Mouse (Mus musculus): ENCODE results near the gene Rnf213. TPM values are rescaled to one million over a fixed set of nuclear protein-coding genes. Genes with fewer than 3 reads are reported as not detected.
A peak's percentile ranks its signal among the peaks of the same experiment; 100 is the strongest.

Rnf213 gene
- polyA plus RNA-seq (2011; ENCODE audit: insufficient read depth, insufficient read length, low replicate concordance, missing spikeins), result 18.8 and 27.7 TPM in 2 replicates

- Histone ChIP-seq H3K27ac (ENCODE audit: control insufficient read depth, insufficient read depth, low read depth, low read length, poor library complexity) (peak within 1 kb of the TSS; percentile 94), H3K4me1 (ENCODE audit: control insufficient read depth, insufficient read depth, low read length) (peaks cover 4% of the 10 kb centered on the region), H3K4me3 (replicated peaks; ENCODE audit: control insufficient read depth, low read depth, low read length) (peak within 1 kb of the TSS; percentile 88)
- TF ChIP-seq POLR2A (IDR thresholded peaks at IDR 0.05; ENCODE audit: borderline replicate concordance, control insufficient read depth, low read depth, low read length) (peak; percentile 41), CTCF (IDR thresholded peaks at IDR 0.05; ENCODE audit: control insufficient read depth, insufficient read depth, low read length) (no peak)
- under 1% methylated on average over 19 of the region's 19 CpGs for WGBS
Observed at GRCm38 (mm10) chr11:119392800-119393482, at the start of gene Rnf213. Gene Rnf213, plus strand, starts transcription at chr11:119393100.

- 72% methylated on average over 8 of the region's 8 CpGs for WGBS
- H3K4me3 ChIP-seq (replicated peaks; ENCODE audit: control insufficient read depth, low read depth, low read length), result no peak overlapping the region
- no peak overlapping the region for H3K27ac ChIP-seq (ENCODE audit: control insufficient read depth, insufficient read depth, low read depth, low read length, poor library complexity)
- TF ChIP-seq POLR2A (IDR thresholded peaks at IDR 0.05; ENCODE audit: borderline replicate concordance, control insufficient read depth, low read depth, low read length), result no peak
- no peak for TF ChIP-seq CTCF (IDR thresholded peaks at IDR 0.05; ENCODE audit: control insufficient read depth, insufficient read depth, low read length)
- no peaks in the 10 kb centered on the region for H3K4me1 ChIP-seq (ENCODE audit: control insufficient read depth, insufficient read depth, low read length)
Observed at GRCm38 (mm10) chr11:119344178-119344577, 48.7 kb upstream of the Rnf213 start.

GRCm38 (mm10) chr11:119344865-119345264 lies 48.0 kb upstream of the Rnf213 start:
- Histone ChIP-seq H3K27ac (ENCODE audit: control insufficient read depth, insufficient read depth, low read depth, low read length, poor library complexity) (no peak overlapping the region), H3K4me3 (replicated peaks; ENCODE audit: control insufficient read depth, low read depth, low read length) (no peak overlapping the region), H3K4me1 (ENCODE audit: control insufficient read depth, insufficient read depth, low read length) (no peaks in the 10 kb centered on the region)
- WGBS, result 12% methylated on average over 6 of the region's 6 CpGs
- TF ChIP-seq CTCF (IDR thresholded peaks at IDR 0.05; ENCODE audit: control insufficient read depth, insufficient read depth, low read length) (no peak), POLR2A (IDR thresholded peaks at IDR 0.05; ENCODE audit: borderline replicate concordance, control insufficient read depth, low read depth, low read length) (no peak)

- TF ChIP-seq POLR2A (IDR thresholded peaks at IDR 0.05; ENCODE audit: borderline replicate concordance, control insufficient read depth, low read depth, low read length), result no peak
- no peak for TF ChIP-seq CTCF (IDR thresholded peaks at IDR 0.05; ENCODE audit: control insufficient read depth, insufficient read depth, low read length)
- WGBS, result 30% methylated on average over 4 of the region's 4 CpGs
- Histone ChIP-seq H3K4me3 (replicated peaks; ENCODE audit: control insufficient read depth, low read depth, low read length) (no peak overlapping the region), H3K27ac (ENCODE audit: control insufficient read depth, insufficient read depth, low read depth, low read length, poor library complexity) (no peak overlapping the region), H3K4me1 (ENCODE audit: control insufficient read depth, insufficient read depth, low read length) (peaks cover 2% of the 10 kb centered on the region; the same call in 1 of the 2 replicates)
Observed at GRCm38 (mm10) chr11:119347125-119347524, 45.8 kb upstream of the Rnf213 start.

GRCm38 (mm10) chr11:119352113-119352512 lies 40.8 kb upstream of the Rnf213 start:
- WGBS, result 6% methylated on average over 7 of the region's 7 CpGs
- H3K4me1 ChIP-seq (ENCODE audit: control insufficient read depth, insufficient read depth, low read length), result peaks cover 16% of the 10 kb centered on the region
- H3K4me3 ChIP-seq (replicated peaks; ENCODE audit: control insufficient read depth, low read depth, low read length), result no peak overlapping the region
- TF ChIP-seq POLR2A (IDR thresholded peaks at IDR 0.05; ENCODE audit: borderline replicate concordance, control insufficient read depth, low read depth, low read length) (no peak), CTCF (IDR thresholded peaks at IDR 0.05; ENCODE audit: control insufficient read depth, insufficient read depth, low read length) (no peak)
- H3K27ac ChIP-seq (ENCODE audit: control insufficient read depth, insufficient read depth, low read depth, low read length, poor library complexity), result no peak overlapping the region

GRCm38 (mm10) chr11:119353946-119354345 lies 39.0 kb upstream of the Rnf213 start:
- 63% methylated on average over 4 of the region's 4 CpGs for WGBS
- H3K4me1 ChIP-seq (ENCODE audit: control insufficient read depth, insufficient read depth, low read length), result peaks cover 16% of the 10 kb centered on the region
- TF ChIP-seq POLR2A (IDR thresholded peaks at IDR 0.05; ENCODE audit: borderline replicate concordance, control insufficient read depth, low read depth, low read length), result no peak
- TF ChIP-seq CTCF (IDR thresholded peaks at IDR 0.05; ENCODE audit: control insufficient read depth, insufficient read depth, low read length), result no peak
- no peak overlapping the region for H3K27ac ChIP-seq (ENCODE audit: control insufficient read depth, insufficient read depth, low read depth, low read length, poor library complexity)
- no peak overlapping the region for H3K4me3 ChIP-seq (replicated peaks; ENCODE audit: control insufficient read depth, low read depth, low read length)

- TF ChIP-seq POLR2A (IDR thresholded peaks at IDR 0.05; ENCODE audit: borderline replicate concordance, control insufficient read depth, low read depth, low read length), result no peak
- no peak for TF ChIP-seq CTCF (IDR thresholded peaks at IDR 0.05; ENCODE audit: control insufficient read depth, insufficient read depth, low read length)
- Histone ChIP-seq H3K4me1 (ENCODE audit: control insufficient read depth, insufficient read depth, low read length) (peaks cover 16% of the 10 kb centered on the region), H3K4me3 (replicated peaks; ENCODE audit: control insufficient read depth, low read depth, low read length) (peak overlapping the region; percentile 91), H3K27ac (ENCODE audit: control insufficient read depth, insufficient read depth, low read depth, low read length, poor library complexity) (peak overlapping the region; percentile 89)
- WGBS, result under 1% methylated on average over 23 of the region's 23 CpGs
Observed at GRCm38 (mm10) chr11:119354798-119355442, 38.0 kb upstream of the Rnf213 start.

Measured in bone marrow, adult 2 months (tissue).